Mouse (Mus musculus): ENCODE results near the gene Susd6.

- TF ChIP-seq CTCF (IDR thresholded peaks at IDR 0.05; ENCODE audit: borderline replicate concordance, insufficient read depth, low read depth, low read length), result no peak
- TF ChIP-seq POLR2A (IDR thresholded peaks at IDR 0.05; ENCODE audit: borderline replicate concordance, insufficient read depth, low read length), result no peak
Measured at GRCm38 (mm10) chr12:80925919-80926318, 135.6 kb downstream of the Susd6 start.

Data from cerebellum, adult 2 months (tissue).